Mouse (Mus musculus) E14TG2a.4 (cell line): Measurements from ENCODE around the gene Eml6.
"Not testable (repeated sequence)": the region's sequence is repeated elsewhere in the genome, so short reads cannot be mapped to it uniquely, and the experiment has no call there.

ENCODE experiments used
- H3K27me3 ChIP-seq: 2 replicates; pipeline ENCODE4 v1.6.1; 2014; ENCODE audit warnings: low read length, control low read depth; ENCODE audit not compliant: insufficient read depth
- H3K36me3 ChIP-seq: 2 replicates; pipeline ENCODE4 v1.6.1; 2014; ENCODE audit warnings: low read length, control low read depth; ENCODE audit not compliant: insufficient read depth
- H3K4me1 ChIP-seq: replicated peaks from 2 replicates; pipeline ENCODE4 v1.6.1; 2014; ENCODE audit warnings: low read depth, low read length, control low read depth
- H3K4me3 ChIP-seq: replicated peaks from 2 replicates; pipeline ENCODE4 v1.5.1; 2014; ENCODE audit warnings: mild to moderate bottlenecking, low read length
- H3K9me3 ChIP-seq: 2 replicates; pipeline ENCODE4 v1.6.1; 2014; ENCODE audit warnings: low read length, control low read depth
- CTCF ChIP-seq: conservative IDR thresholded peaks from 2 replicates; pipeline ENCODE4 v1.5.1; 2014; ENCODE audit warnings: low read length
- NANOG ChIP-seq: IDR thresholded peaks from 2 replicates; pipeline ENCODE4 v1.6.1; 2014; ENCODE audit warnings: borderline replicate concordance, low read length, mixed read lengths
- POU5F1 ChIP-seq: IDR thresholded peaks from 2 replicates; pipeline ENCODE4 v1.6.1; 2014; ENCODE audit warnings: low read length, borderline replicate concordance

The Eml6 gene

GRCm38 (mm10) chr11:29877280-29877679, 148.6 kb downstream of the Eml6 start:
- Histone ChIP-seq H3K9me3 (peaks cover 63% of the 10 kb centered on the region), H3K36me3 (0 out of 2 replicates have a peak, but pooled peaks cover 2% of the 10 kb centered on the region), H3K27me3 (no peaks in the 10 kb centered on the region), H3K4me3 (no peak overlapping the region), H3K4me1 (no peaks in the 10 kb centered on the region)
- TF ChIP-seq CTCF (no peak), POU5F1 (no peak), NANOG (no peak)

- not testable (repeated sequence) for H3K4me3 ChIP-seq, H3K4me1 ChIP-seq, H3K27me3 ChIP-seq, H3K36me3 ChIP-seq
- peaks cover 68% of the 10 kb centered on the region for H3K9me3 ChIP-seq
Measured at GRCm38 (mm10) chr11:29874781-29875180, 151.1 kb downstream of the Eml6 start.

- Histone ChIP-seq H3K27me3 (no peaks in the 10 kb centered on the region), H3K36me3 (no peaks in the 10 kb centered on the region), H3K9me3 (peaks cover 24% of the 10 kb centered on the region), H3K4me1 (no peaks in the 10 kb centered on the region), H3K4me3 (no peak overlapping the region)
- TF ChIP-seq CTCF (no peak), POU5F1 (no peak), NANOG (no peak)
Measured at GRCm38 (mm10) chr11:29870174-29870573, 155.7 kb downstream of the Eml6 start.

DNA sequence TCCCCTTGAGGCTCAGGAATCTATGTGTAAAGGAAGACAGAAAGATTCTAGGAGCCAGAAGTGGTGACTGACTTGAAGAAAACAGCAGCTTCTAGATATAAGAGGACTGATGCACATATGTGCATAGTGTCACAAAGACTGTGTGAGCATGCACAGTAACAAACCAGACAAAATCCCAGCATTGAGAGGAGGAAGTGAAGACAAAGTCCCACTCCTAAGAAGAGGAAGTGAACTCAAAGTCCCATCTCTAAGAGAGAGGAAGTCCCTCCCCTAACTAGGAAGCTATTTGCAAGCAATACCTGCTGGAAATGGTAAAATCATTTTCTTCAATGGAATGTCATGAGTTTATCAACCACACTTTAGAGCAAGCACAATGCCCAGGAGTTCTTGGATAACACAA, 161.6 kb downstream of the Eml6 start:
- Histone ChIP-seq H3K9me3 (no peaks in the 10 kb centered on the region), H3K27me3 (no peaks in the 10 kb centered on the region), H3K4me1 (0 out of 2 replicates have a peak, but pooled peaks cover 4% of the 10 kb centered on the region), H3K4me3 (no peak overlapping the region), H3K36me3 (no peaks in the 10 kb centered on the region)
- TF ChIP-seq POU5F1 (no peak), NANOG (no peak), CTCF (no peak)

DNA sequence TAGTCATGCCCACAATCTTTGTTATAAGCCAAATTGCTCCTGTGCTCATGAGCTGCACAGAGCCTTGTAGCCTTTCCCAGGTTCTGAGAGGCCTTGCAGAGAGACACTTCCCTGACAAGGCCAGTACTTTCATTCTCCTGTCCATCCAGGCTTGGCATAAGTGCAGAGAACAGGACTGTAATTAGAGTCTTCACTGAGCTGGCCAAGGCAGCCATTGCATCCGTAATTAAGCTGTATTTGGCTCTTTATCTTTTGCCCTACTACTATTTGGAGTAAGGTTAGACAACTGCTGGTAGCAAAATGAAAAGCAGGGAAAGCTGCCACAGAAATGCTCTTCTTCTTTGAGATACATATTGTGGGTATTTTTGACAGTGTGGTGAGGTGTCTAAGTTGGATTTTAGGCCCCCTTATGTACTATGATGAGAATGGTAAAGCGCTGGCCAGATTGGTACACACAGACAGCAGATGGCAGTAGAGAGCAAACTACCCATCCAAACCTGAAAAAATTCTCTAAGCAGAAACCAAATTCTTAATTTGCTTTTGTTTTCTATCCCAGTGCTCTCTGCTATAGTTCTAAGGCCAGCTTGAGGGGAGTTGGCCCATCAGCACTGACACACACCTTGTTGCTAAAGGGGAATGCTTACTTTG, 164.0 kb downstream of the Eml6 start:
- no peaks in the 10 kb centered on the region for H3K27me3 ChIP-seq
- H3K4me3 ChIP-seq, result no peak overlapping the region
- TF ChIP-seq NANOG (no peak), CTCF (peak; percentile 72)
- H3K4me1 ChIP-seq, result 0 out of 2 replicates have a peak, but pooled peaks cover 4% of the 10 kb centered on the region
- no peaks in the 10 kb centered on the region for H3K9me3 ChIP-seq
- no peaks in the 10 kb centered on the region for H3K36me3 ChIP-seq

DNA sequence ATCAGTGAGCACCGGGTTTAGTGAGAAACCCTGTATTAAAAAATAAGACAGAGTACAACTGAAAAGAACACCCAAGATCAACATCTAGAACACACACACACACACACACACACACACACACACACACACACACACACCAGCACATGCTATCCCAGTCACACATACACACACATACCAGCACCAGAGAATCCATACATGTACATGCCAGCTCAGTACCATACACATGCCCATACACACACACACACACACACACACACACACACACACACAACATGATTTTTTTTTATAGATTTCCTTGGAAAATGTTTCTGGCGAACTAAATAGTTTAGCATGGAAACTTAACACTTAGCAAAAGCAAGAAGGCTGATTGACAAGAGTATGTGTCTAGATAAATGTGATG, 164.8 kb downstream of the Eml6 start:
- H3K4me1 ChIP-seq, result 0 out of 2 replicates have a peak, but pooled peaks cover 4% of the 10 kb centered on the region
- no peaks in the 10 kb centered on the region for H3K27me3 ChIP-seq
- no peaks in the 10 kb centered on the region for H3K36me3 ChIP-seq
- TF ChIP-seq POU5F1 (no peak), CTCF (no peak), NANOG (no peak)
- no peak overlapping the region for H3K4me3 ChIP-seq
- no peaks in the 10 kb centered on the region for H3K9me3 ChIP-seq

DNA sequence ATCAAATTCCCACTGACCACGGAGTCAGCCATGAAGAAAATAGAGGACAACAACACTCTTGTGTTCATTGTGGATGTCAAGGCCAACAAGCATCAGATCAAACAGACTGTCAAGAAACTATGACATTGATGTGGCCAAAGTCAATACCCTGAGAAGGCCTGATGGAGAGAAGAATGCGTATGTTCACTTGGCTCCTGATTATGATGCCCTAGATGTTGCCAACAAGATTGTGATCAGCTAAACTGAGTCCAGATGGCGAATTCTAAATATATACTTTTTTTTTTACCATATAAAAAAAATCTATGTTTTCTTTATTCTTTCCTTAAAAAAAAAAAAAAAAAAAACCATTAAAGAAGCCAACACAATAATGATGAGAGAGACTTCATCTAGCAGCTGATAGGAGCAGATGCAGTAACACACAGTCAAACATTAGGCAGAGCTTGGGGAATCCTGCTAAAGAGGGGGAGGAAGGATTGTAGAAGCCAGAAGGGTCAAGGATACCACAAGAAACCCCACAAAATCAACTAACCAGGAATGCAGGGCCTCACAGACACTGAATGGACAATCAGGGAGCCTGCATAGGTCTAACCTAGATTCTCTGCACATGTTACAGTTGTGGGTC, 185.1 kb downstream of the Eml6 start:
- H3K4me1 ChIP-seq, result no peaks in the 10 kb centered on the region
- no peaks in the 10 kb centered on the region for H3K27me3 ChIP-seq
- no peak for TF ChIP-seq NANOG
- TF ChIP-seq POU5F1, result no peak
- no peak for TF ChIP-seq CTCF

GRCm38 (mm10) chr11:29839781-29840180, 186.1 kb downstream of the Eml6 start:
- H3K4me3 ChIP-seq, result no peak overlapping the region
- H3K36me3 ChIP-seq, result no peaks in the 10 kb centered on the region
- no peak for TF ChIP-seq NANOG
- no peak for TF ChIP-seq CTCF
- no peak for TF ChIP-seq POU5F1
- H3K4me1 ChIP-seq, result no peaks in the 10 kb centered on the region
- H3K9me3 ChIP-seq, result no peaks in the 10 kb centered on the region
- H3K27me3 ChIP-seq, result no peaks in the 10 kb centered on the region

More for the DNA sequence above, 185.1 kb downstream of the Eml6 start:
- Histone ChIP-seq H3K4me3 (no peak overlapping the region), H3K36me3 (no peaks in the 10 kb centered on the region), H3K9me3 (no peaks in the 10 kb centered on the region)

- no peak overlapping the region for H3K4me3 ChIP-seq
- H3K36me3 ChIP-seq, result no peaks in the 10 kb centered on the region
- no peaks in the 10 kb centered on the region for H3K4me1 ChIP-seq
- no peaks in the 10 kb centered on the region for H3K9me3 ChIP-seq
- no peak for TF ChIP-seq CTCF
- no peak for TF ChIP-seq POU5F1
- TF ChIP-seq NANOG, result no peak
- no peaks in the 10 kb centered on the region for H3K27me3 ChIP-seq
Measured at GRCm38 (mm10) chr11:29837066-29837465, 188.8 kb downstream of the Eml6 start.
